Mouse (Mus musculus): ENCODE measurements at regions not wholly inside any gene's neighbourhood (a gene's known extent, or its start where the extent isn't known, plus 50 kb on each side); places are given as distances from the start of the nearest gene placed in this dataset.

DNA sequence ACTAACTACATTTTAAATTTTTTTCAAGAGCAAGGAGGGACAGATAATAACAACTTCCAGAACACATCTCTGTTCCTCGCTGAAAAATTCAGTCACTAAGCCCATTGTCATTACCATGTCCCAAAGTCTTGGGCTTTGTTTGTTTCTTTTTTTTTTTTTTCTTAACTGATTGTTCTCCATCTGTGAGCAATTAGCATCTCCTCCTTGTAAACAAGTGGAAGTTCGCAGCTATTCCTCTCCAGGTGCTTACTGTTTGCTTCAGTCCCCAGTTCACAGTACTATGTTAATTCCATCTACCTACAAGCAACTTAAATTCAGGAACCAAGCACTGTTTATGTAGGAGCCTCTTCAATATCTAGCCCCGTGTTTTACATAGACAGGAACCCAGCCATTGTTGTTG lies 225.5 kb upstream of the Gm6657 start:
- Histone ChIP-seq H3K4me3 (replicated peaks; ENCODE audit: extremely low read depth, low read depth, low read length) (no peak overlapping the region), H3K4me1 (ENCODE audit: control insufficient read depth, insufficient read depth, low read length) (no peaks in the 10 kb centered on the region)
- no peak for DNase-seq
- no peak for TF ChIP-seq POLR2A (IDR thresholded peaks at IDR 0.05; ENCODE audit: borderline replicate concordance, extremely low read depth, low read depth, low read length)
- TF ChIP-seq CTCF (IDR thresholded peaks at IDR 0.05; ENCODE audit: insufficient read depth, low read length): no peak
- 50% methylated on average over 3 of the region's 3 CpGs for WGBS

DNA sequence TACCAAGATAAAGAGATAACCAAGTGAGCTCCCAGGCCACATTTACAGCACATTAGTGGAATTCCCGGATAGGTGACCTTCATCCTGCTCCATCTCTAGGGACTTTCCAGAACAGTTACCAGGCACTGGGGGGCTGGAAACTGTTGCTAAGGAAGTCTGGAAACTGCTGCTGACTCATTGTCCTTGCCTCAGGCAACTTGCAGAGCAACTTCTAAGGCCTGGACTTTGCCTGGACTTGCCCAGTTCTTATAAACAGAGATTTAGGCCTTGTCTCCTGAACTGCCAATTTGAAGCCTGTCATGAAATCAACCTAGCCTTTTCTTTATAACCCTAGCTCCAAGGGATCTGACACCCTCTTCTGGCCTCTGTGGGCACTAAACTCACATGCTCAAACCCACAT lies 224.0 kb upstream of the Gm6657 start:
- H3K4me1 ChIP-seq (ENCODE audit: control insufficient read depth, insufficient read depth, low read length): no peaks in the 10 kb centered on the region
- no peak for DNase-seq
- TF ChIP-seq POLR2A (IDR thresholded peaks at IDR 0.05; ENCODE audit: borderline replicate concordance, extremely low read depth, low read depth, low read length) (no peak), CTCF (IDR thresholded peaks at IDR 0.05; ENCODE audit: insufficient read depth, low read length) (no peak)
- H3K4me3 ChIP-seq (replicated peaks; ENCODE audit: extremely low read depth, low read depth, low read length): no peak overlapping the region
- 66% methylated on average over 1 of the region's 1 CpGs for WGBS

DNA sequence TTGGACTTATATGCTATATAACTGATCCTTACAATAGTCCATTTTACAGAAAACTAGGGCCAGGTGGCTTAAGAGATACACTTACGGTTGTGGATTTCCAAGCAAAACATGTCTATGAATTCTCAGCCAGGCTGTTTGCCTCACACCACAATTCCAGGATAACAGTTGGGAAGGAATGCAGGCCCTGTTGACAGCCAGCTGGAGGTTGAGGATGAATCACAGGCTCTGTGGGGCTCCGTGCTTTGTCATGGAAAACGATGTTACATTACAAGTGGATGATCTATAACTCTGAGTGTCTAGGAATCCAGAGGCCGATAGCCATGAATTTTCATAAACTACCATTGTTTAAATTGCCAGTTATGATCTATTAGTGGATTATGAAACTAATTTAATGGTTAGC lies 221.9 kb upstream of the Gm6657 start:
- Histone ChIP-seq H3K4me1 (ENCODE audit: control insufficient read depth, insufficient read depth, low read length) (no peaks in the 10 kb centered on the region), H3K4me3 (replicated peaks; ENCODE audit: extremely low read depth, low read depth, low read length) (no peak overlapping the region)
- 60% methylated on average over 4 of the region's 4 CpGs for WGBS
- DNase-seq: no peak
- no peak for TF ChIP-seq CTCF (IDR thresholded peaks at IDR 0.05; ENCODE audit: insufficient read depth, low read length)
- no peak for TF ChIP-seq POLR2A (IDR thresholded peaks at IDR 0.05; ENCODE audit: borderline replicate concordance, extremely low read depth, low read depth, low read length)

DNA sequence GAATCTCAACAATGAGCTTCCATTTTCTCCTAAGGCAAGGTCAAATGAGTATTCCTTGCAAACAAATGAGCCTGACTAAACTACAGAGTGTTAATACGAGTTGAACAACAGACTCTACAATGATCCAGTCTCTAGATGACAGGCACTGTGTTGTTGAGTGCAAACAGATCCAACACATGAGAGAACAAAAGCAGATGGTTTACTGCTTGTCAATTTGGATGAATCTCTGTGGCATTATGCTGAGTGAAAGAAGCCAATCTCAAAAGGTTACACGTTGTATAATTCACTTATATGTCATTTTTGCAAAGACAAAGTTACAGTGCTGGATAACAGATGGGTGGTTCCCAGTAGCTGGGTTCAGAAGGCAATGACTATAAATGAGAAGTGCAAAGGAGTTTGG lies 217.1 kb upstream of the Gm6657 start:
- H3K4me1 ChIP-seq (ENCODE audit: control insufficient read depth, insufficient read depth, low read length): no peaks in the 10 kb centered on the region
- DNase-seq: no peak
- H3K4me3 ChIP-seq (replicated peaks; ENCODE audit: extremely low read depth, low read depth, low read length): no peak overlapping the region
- TF ChIP-seq CTCF (IDR thresholded peaks at IDR 0.05; ENCODE audit: insufficient read depth, low read length) (no peak), POLR2A (IDR thresholded peaks at IDR 0.05; ENCODE audit: borderline replicate concordance, extremely low read depth, low read depth, low read length) (no peak)
- WGBS: 74% methylated on average over 2 of the region's 2 CpGs

- no peak for TF ChIP-seq POLR2A (IDR thresholded peaks at IDR 0.05; ENCODE audit: borderline replicate concordance, extremely low read depth, low read depth, low read length)
- TF ChIP-seq CTCF (IDR thresholded peaks at IDR 0.05; ENCODE audit: insufficient read depth, low read length): no peak
- Histone ChIP-seq H3K4me1 (ENCODE audit: control insufficient read depth, insufficient read depth, low read length) (no peaks in the 10 kb centered on the region), H3K4me3 (replicated peaks; ENCODE audit: extremely low read depth, low read depth, low read length) (no peak overlapping the region)
- WGBS: 75% methylated on average over 8 of the region's 8 CpGs
- DNase-seq: no peak
These were observed 207.3 kb upstream of the Gm6657 start for GRCm38 (mm10) chr12:77986738-77987137.

GRCm38 (mm10) chr12:77989766-77990165 lies 204.3 kb upstream of the Gm6657 start:
- Histone ChIP-seq H3K4me1 (ENCODE audit: control insufficient read depth, insufficient read depth, low read length) (no peaks in the 10 kb centered on the region), H3K4me3 (replicated peaks; ENCODE audit: extremely low read depth, low read depth, low read length) (no peak overlapping the region)
- no peak for DNase-seq
- TF ChIP-seq CTCF (IDR thresholded peaks at IDR 0.05; ENCODE audit: insufficient read depth, low read length): no peak
- no peak for TF ChIP-seq POLR2A (IDR thresholded peaks at IDR 0.05; ENCODE audit: borderline replicate concordance, extremely low read depth, low read depth, low read length)
- 55% methylated on average over 3 of the region's 3 CpGs for WGBS

DNA sequence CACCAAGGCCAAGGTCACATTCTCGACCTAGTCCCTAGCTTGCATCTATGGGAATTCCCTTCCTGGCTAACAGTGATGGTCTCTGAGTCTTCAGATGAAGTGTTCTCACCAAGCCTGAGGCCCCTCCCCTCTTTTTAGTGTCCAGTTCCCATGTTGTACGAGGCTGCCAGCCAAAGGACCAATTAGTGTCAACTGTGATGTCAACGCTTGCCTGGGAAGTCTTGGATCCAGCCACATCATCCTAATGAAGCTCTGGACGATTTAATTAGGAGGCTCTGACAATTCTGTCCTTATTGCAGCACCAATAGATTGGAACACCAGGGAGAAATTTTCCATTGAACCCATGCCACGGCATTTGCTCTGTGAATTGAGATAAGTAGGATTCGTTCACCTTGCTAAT lies 202.4 kb upstream of the Gm6657 start:
- no peak for DNase-seq
- WGBS: 61% methylated on average over 6 of the region's 6 CpGs

GRCm38 (mm10) chr12:77994176-77994575 lies 199.9 kb upstream of the Gm6657 start:
- no peak for TF ChIP-seq CTCF (IDR thresholded peaks at IDR 0.05; ENCODE audit: insufficient read depth, low read length)
- TF ChIP-seq POLR2A (IDR thresholded peaks at IDR 0.05; ENCODE audit: borderline replicate concordance, extremely low read depth, low read depth, low read length): no peak
- Histone ChIP-seq H3K4me1 (ENCODE audit: control insufficient read depth, insufficient read depth, low read length) (no peaks in the 10 kb centered on the region), H3K4me3 (replicated peaks; ENCODE audit: extremely low read depth, low read depth, low read length) (no peak overlapping the region)
- no peak for DNase-seq
- 63% methylated on average over 5 of the region's 5 CpGs for WGBS

More for the DNA sequence above, 202.4 kb upstream of the Gm6657 start:
- no peak for TF ChIP-seq POLR2A (IDR thresholded peaks at IDR 0.05; ENCODE audit: borderline replicate concordance, extremely low read depth, low read depth, low read length)
- Histone ChIP-seq H3K4me1 (ENCODE audit: control insufficient read depth, insufficient read depth, low read length) (no peaks in the 10 kb centered on the region), H3K4me3 (replicated peaks; ENCODE audit: extremely low read depth, low read depth, low read length) (no peak overlapping the region)

GRCm38 (mm10) chr12:77997916-77998315 lies 196.1 kb upstream of the Gm6657 start:
- 55% methylated on average over 1 of the region's 1 CpGs for WGBS
- DNase-seq: no peak
- Histone ChIP-seq H3K4me3 (replicated peaks; ENCODE audit: extremely low read depth, low read depth, low read length) (no peak overlapping the region), H3K4me1 (ENCODE audit: control insufficient read depth, insufficient read depth, low read length) (no peaks in the 10 kb centered on the region)
- TF ChIP-seq POLR2A (IDR thresholded peaks at IDR 0.05; ENCODE audit: borderline replicate concordance, extremely low read depth, low read depth, low read length) (no peak), CTCF (IDR thresholded peaks at IDR 0.05; ENCODE audit: insufficient read depth, low read length) (no peak)

DNA sequence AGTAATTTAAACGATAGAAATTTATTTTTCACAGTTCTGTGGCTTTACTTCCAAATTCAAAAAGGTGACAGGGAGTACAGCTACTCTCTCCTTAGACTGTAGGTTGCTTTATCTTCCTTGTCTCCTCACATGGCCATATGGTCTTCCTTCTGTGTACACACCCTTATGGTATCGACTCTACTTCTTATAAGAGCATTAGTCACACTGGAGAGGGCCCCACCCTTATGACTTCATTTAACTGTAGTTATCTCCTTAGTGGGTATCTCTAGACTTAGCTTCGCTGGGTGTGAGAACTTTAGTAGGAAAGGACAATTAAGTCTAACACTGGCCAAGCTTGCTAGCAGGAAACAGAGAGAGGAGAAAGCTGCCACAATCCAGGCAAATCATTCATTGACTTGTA lies 193.6 kb upstream of the Gm6657 start:
- no peaks in the 10 kb centered on the region for H3K4me1 ChIP-seq (ENCODE audit: control insufficient read depth, insufficient read depth, low read length)
- 68% methylated on average over 3 of the region's 3 CpGs for WGBS
- no peak for TF ChIP-seq POLR2A (IDR thresholded peaks at IDR 0.05; ENCODE audit: borderline replicate concordance, extremely low read depth, low read depth, low read length)
- no peak for TF ChIP-seq CTCF (IDR thresholded peaks at IDR 0.05; ENCODE audit: insufficient read depth, low read length)
- H3K4me3 ChIP-seq (replicated peaks; ENCODE audit: extremely low read depth, low read depth, low read length): no peak overlapping the region
- DNase-seq: no peak

GRCm38 (mm10) chr12:78001846-78002245 lies 192.2 kb upstream of the Gm6657 start:
- DNase-seq: no peak
- 72% methylated on average over 9 of the region's 9 CpGs for WGBS
- TF ChIP-seq CTCF (IDR thresholded peaks at IDR 0.05; ENCODE audit: insufficient read depth, low read length) (no peak), POLR2A (IDR thresholded peaks at IDR 0.05; ENCODE audit: borderline replicate concordance, extremely low read depth, low read depth, low read length) (no peak)
- Histone ChIP-seq H3K4me1 (ENCODE audit: control insufficient read depth, insufficient read depth, low read length) (no peaks in the 10 kb centered on the region), H3K4me3 (replicated peaks; ENCODE audit: extremely low read depth, low read depth, low read length) (no peak overlapping the region)

Measured in lung, adult 2 months (tissue).